Mouse (Mus musculus): Measurements from ENCODE around the gene Fam160a2. TPM values are rescaled to one million over a fixed set of nuclear protein-coding genes. Genes with fewer than 3 reads are reported as not detected.
"Not testable (repeated sequence)": the region's sequence is repeated elsewhere in the genome, so short reads cannot be mapped to it uniquely, and the experiment has no call there.

Gene Fam160a2
- polyA plus RNA-seq, 1 experiment from 2014 or later, result 44.8 TPM

GRCm38 (mm10) chr7:105416529-105416928 is 16.7 kb upstream of the Fam160a2 start:
- Histone ChIP-seq H3K27me3 (replicated peaks; ENCODE audit: low read depth, poor library complexity, severe bottlenecking) (no peaks in the 10 kb centered on the region), H3K4me1 (no peaks in the 10 kb centered on the region), H3K4me3 (no peak overlapping the region), H3K36me3 (replicated peaks) (no peaks in the 10 kb centered on the region), H3K9me3 (no peaks in the 10 kb centered on the region), H3K27ac (replicated peaks) (no peak overlapping the region)
- DNase-seq (ENCODE audit: low spot score), result no peak
- 90% methylated on average over 7 of the region's 7 CpGs for WGBS

- Histone ChIP-seq H3K36me3 (replicated peaks) (no peaks in the 10 kb centered on the region), H3K27ac (replicated peaks) (no peak overlapping the region), H3K4me3 (no peak overlapping the region), H3K4me1 (no peaks in the 10 kb centered on the region), H3K9me3 (no peaks in the 10 kb centered on the region), H3K27me3 (replicated peaks; ENCODE audit: low read depth, poor library complexity, severe bottlenecking) (no peaks in the 10 kb centered on the region; the same call in 1 of the 2 replicates)
- no peak for DNase-seq (ENCODE audit: low spot score)
- WGBS, result 57% methylated on average over 6 of the region's 6 CpGs
These were observed 14.5 kb upstream of the Fam160a2 start for GRCm38 (mm10) chr7:105414385-105414784.

DNA sequence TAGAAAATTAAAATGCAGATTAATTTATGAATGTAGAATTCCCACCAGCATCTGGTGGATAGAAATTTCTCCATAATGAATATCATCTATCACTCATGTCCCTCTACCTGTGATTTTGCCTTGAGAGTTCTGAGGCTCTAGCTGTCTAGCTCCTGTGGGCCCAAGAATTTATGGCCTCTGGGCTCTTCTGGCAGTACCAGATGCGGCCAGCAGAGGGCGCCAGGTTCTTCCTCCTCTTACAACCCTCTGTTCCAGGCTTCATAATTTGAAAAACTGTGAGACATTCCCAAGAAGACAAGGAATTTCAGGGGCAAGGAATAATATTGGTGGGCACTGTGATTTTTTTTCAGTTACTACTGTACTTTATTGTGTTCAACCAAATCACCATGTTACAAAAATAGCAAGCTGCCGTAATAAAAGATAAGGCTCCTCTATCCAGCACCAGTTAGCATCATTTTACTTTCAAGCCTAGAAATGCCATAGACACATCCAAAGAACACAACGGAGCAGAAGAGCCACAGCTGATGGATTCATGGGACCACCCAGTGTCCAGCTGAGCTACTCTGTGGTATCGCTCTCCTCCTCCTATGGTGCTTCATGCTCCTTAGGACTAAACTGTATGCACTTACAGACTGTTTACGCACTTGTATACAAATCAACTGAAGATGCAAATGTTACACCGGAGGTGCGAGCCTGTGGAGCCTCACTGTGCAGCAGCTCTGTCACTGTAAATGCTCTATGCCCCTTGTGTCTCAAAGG is 12.2 kb upstream of the Fam160a2 start:
- not testable (repeated sequence) for H3K9me3 ChIP-seq; H3K27me3 ChIP-seq (replicated peaks; ENCODE audit: low read depth, poor library complexity, severe bottlenecking); H3K4me1 ChIP-seq; H3K36me3 ChIP-seq (replicated peaks); H3K27ac ChIP-seq (replicated peaks); H3K4me3 ChIP-seq
- DNase-seq (ENCODE audit: low spot score), result peak; percentile 80
- 62% methylated on average over 8 of the region's 8 CpGs for WGBS

GRCm38 (mm10) chr7:105406322-105406721 is 6.5 kb upstream of the Fam160a2 start:
- WGBS, result 78% methylated on average over 1 of the region's 1 CpGs
- Histone ChIP-seq H3K4me3 (no peak overlapping the region), H3K4me1 (no peaks in the 10 kb centered on the region), H3K27me3 (replicated peaks; ENCODE audit: low read depth, poor library complexity, severe bottlenecking) (no peaks in the 10 kb centered on the region; the same call in 1 of the 2 replicates), H3K9me3 (no peaks in the 10 kb centered on the region), H3K27ac (replicated peaks) (no peak overlapping the region), H3K36me3 (replicated peaks) (no peaks in the 10 kb centered on the region)
- no peak for DNase-seq (ENCODE audit: low spot score)

GRCm38 (mm10) chr7:105404268-105404667 is 4.4 kb upstream of the Fam160a2 start, which contains the start of gene Cnga4:
Cnga4 (plus strand) TSS chr7:105404568.
- Histone ChIP-seq H3K4me3 (no peak within 1 kb of the TSS), H3K36me3 (replicated peaks) (no peaks in the 10 kb centered on the region), H3K4me1 (peaks cover 6% of the 10 kb centered on the region), H3K27ac (replicated peaks) (no peak within 1 kb of the TSS), H3K27me3 (replicated peaks; ENCODE audit: low read depth, poor library complexity, severe bottlenecking) (no peaks in the 10 kb centered on the region), H3K9me3 (no peaks in the 10 kb centered on the region)
- DNase-seq (ENCODE audit: low spot score), result no peak
- 68% methylated on average over 5 of the region's 5 CpGs for WGBS

GRCm38 (mm10) chr7:105399058-105399934 is 558 bp downstream of the Fam160a2 start:
- no peaks in the 10 kb centered on the region for H3K27me3 ChIP-seq (replicated peaks; ENCODE audit: low read depth, poor library complexity, severe bottlenecking)
- H3K27ac ChIP-seq (replicated peaks), result peak overlapping the region; percentile 88
- WGBS, result 2% methylated on average over 25 of the region's 25 CpGs
- H3K4me3 ChIP-seq, result peak overlapping the region; percentile 92
- no peak for DNase-seq (ENCODE audit: low spot score)
- H3K4me1 ChIP-seq, result peaks cover 18% of the 10 kb centered on the region
- peaks cover 7% of the 10 kb centered on the region for H3K36me3 ChIP-seq (replicated peaks)
- no peaks in the 10 kb centered on the region for H3K9me3 ChIP-seq

GRCm38 (mm10) chr7:105396126-105396525 is 3.7 kb downstream of the Fam160a2 start:
- Histone ChIP-seq H3K4me1 (peaks cover 20% of the 10 kb centered on the region), H3K4me3 (no peak overlapping the region), H3K27ac (replicated peaks) (no peak overlapping the region), H3K27me3 (replicated peaks; ENCODE audit: low read depth, poor library complexity, severe bottlenecking) (no peaks in the 10 kb centered on the region), H3K9me3 (no peaks in the 10 kb centered on the region), H3K36me3 (replicated peaks) (peaks cover 19% of the 10 kb centered on the region)
- no peak for DNase-seq (ENCODE audit: low spot score)

GRCm38 (mm10) chr7:105395131-105395820 is 4.6 kb downstream of the Fam160a2 start:
- H3K27ac ChIP-seq (replicated peaks), result no peak overlapping the region
- no peak for DNase-seq (ENCODE audit: low spot score)
- H3K27me3 ChIP-seq (replicated peaks; ENCODE audit: low read depth, poor library complexity, severe bottlenecking), result no peaks in the 10 kb centered on the region
- no peaks in the 10 kb centered on the region for H3K9me3 ChIP-seq
- H3K4me1 ChIP-seq, result peaks cover 15% of the 10 kb centered on the region
- no peak overlapping the region for H3K4me3 ChIP-seq
- H3K36me3 ChIP-seq (replicated peaks), result peaks cover 21% of the 10 kb centered on the region

- Histone ChIP-seq H3K36me3 (replicated peaks) (peaks cover 28% of the 10 kb centered on the region), H3K4me3 (no peak overlapping the region), H3K27me3 (replicated peaks; ENCODE audit: low read depth, poor library complexity, severe bottlenecking) (no peaks in the 10 kb centered on the region), H3K4me1 (peaks cover 15% of the 10 kb centered on the region), H3K9me3 (no peaks in the 10 kb centered on the region), H3K27ac (replicated peaks) (no peak overlapping the region)
- DNase-seq (ENCODE audit: low spot score), result no peak
- WGBS, result 89% methylated on average over 1 of the region's 1 CpGs
These were observed 5.2 kb downstream of the Fam160a2 start for GRCm38 (mm10) chr7:105394606-105395005.

DNA sequence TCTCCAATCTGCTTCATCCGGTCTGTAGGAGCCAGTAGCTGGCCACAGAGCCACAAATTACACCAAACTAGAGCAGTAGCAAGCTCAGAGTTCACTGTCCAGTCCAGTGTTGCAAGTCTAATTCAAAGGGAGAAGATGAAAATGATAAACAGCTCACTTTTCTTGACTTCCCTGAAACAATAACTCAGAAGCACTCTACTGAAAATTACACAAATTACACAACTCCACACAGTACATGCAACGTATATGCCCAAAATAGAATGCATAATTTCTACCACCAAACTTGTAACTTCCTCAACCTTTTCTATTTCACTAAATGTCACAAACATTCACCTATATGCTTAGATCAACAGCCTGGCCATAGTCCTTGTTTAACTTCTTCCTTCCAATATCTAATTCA is 9.6 kb downstream of the Fam160a2 start:
- peaks cover 66% of the 10 kb centered on the region for H3K36me3 ChIP-seq (replicated peaks)
- WGBS, result 89% methylated on average over 2 of the region's 2 CpGs

GRCm38 (mm10) chr7:105387696-105388095 is 12.2 kb downstream of the Fam160a2 start:
- no peak overlapping the region for H3K4me3 ChIP-seq
- H3K4me1 ChIP-seq, result no peaks in the 10 kb centered on the region
- 94% methylated on average over 2 of the region's 2 CpGs for WGBS
- H3K9me3 ChIP-seq, result no peaks in the 10 kb centered on the region
- DNase-seq (ENCODE audit: low spot score), result no peak
- no peak overlapping the region for H3K27ac ChIP-seq (replicated peaks)
- H3K36me3 ChIP-seq (replicated peaks), result peaks cover 84% of the 10 kb centered on the region
- no peaks in the 10 kb centered on the region for H3K27me3 ChIP-seq (replicated peaks; ENCODE audit: low read depth, poor library complexity, severe bottlenecking)

More for the DNA sequence above, 9.6 kb downstream of the Fam160a2 start:
- DNase-seq (ENCODE audit: low spot score), result no peak
- H3K9me3 ChIP-seq, result no peaks in the 10 kb centered on the region
- no peak overlapping the region for H3K27ac ChIP-seq (replicated peaks)
- H3K4me3 ChIP-seq, result no peak overlapping the region
- peaks cover 4% of the 10 kb centered on the region; the same call in 1 of the 2 replicates for H3K4me1 ChIP-seq
- no peaks in the 10 kb centered on the region for H3K27me3 ChIP-seq (replicated peaks; ENCODE audit: low read depth, poor library complexity, severe bottlenecking)

- no peaks in the 10 kb centered on the region for H3K9me3 ChIP-seq
- H3K4me1 ChIP-seq, result no peaks in the 10 kb centered on the region
- H3K4me3 ChIP-seq, result no peak overlapping the region
- no peaks in the 10 kb centered on the region for H3K27me3 ChIP-seq (replicated peaks; ENCODE audit: low read depth, poor library complexity, severe bottlenecking)
- H3K27ac ChIP-seq (replicated peaks), result no peak overlapping the region
- no peak for DNase-seq (ENCODE audit: low spot score)
- peaks cover 98% of the 10 kb centered on the region for H3K36me3 ChIP-seq (replicated peaks)
- WGBS, result 93% methylated on average over 3 of the region's 3 CpGs
These were observed 19.5 kb downstream of the Fam160a2 start for GRCm38 (mm10) chr7:105380329-105380728.
